Mouse (Mus musculus): ENCODE data around the gene Olfr1306. TPM values are rescaled to one million over a fixed set of nuclear protein-coding genes. Genes with fewer than 3 reads are reported as not detected.

Gene Olfr1306
- not detected in 2 replicates for polyA plus RNA-seq (2015; fragmentation: Nextera tagmentation; extraction: Ambion mirVana)

DNA sequence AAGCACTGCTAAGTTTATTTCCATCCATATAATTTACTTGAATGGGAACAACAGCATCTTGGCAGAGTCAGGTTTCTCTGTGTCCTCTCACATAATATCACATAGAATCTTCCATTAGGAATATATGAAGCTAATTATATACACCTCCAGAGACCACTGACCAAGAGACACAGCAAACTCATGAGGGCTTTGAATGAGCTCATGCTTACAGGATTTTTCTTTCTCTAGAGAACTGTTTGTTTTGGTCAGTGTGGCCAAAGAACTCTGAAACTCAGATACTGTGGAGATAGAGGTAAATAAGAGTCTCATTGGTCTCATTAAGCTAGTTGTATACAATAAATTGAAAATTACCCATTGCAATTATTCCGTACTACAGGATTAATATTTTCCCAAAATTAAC lies at the start of gene Olfr1306:
Gene Olfr1306, minus strand, starts transcription at position 101 of the 400 bp plus-strand sequence.
- 83% methylated on average over 1 of the region's 1 CpGs for WGBS
- ATAC-seq (replicated peaks; ENCODE audit: low FRiP score), result no peak
- no peak within 1 kb of the TSS for H3K9ac ChIP-seq

DNA sequence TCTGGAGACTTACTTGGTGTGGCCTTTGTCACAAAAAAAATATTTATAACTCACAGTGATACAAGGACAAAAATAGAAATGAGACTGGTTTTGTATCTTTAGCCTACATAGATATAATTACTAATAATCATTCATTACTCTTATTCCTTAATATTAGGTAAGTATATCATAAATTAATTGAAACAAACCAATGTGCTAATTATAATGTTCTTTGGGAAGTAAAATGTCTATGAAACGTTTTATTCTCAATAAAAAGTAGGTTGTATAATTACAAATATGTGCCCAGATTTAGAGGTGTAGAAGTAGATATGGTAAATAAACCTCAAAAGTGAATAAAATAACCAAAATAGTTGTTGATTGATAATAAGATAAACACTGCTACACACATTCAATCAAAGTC lies 48.8 kb upstream of the Olfr1306 start, which contains the start of gene Olfr1308:
Gene Olfr1308, minus strand, starts transcription at position 101 of the 400 bp plus-strand sequence.
- WGBS, result 56% methylated on average over 1 of the region's 1 CpGs

More for the DNA sequence above, at the start of gene Olfr1306:
- Histone ChIP-seq H3K36me3 (no peaks in the 10 kb centered on the region), H3K4me2 (no peak within 1 kb of the TSS), H3K9me3 (replicated peaks) (no peaks in the 10 kb centered on the region), H3K27me3 (no peaks in the 10 kb centered on the region), H3K27ac (no peak within 1 kb of the TSS), H3K4me3 (replicated peaks) (no peak within 1 kb of the TSS), H3K4me1 (no peaks in the 10 kb centered on the region)

DNA sequence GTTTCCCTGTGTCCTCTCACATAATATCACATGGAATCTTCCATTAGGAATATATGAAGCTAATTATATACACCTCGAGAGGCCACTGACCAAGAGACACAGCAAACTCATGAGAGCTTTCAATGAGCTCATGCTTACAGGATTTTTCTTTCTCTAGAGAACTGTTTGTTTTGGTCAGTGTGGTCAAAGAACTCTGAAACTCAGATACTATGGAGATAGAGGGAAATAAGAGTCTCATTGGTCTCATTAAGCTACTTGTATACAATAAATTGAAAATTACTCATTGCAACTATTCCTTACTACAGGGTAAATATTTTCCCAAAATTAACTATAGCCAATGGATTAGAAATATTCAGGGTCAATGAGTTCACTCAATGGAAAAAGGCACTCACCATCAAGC lies 33.3 kb upstream of the Olfr1306 start, which contains the start of gene Olfr1307:
Gene Olfr1307, minus strand, starts transcription at position 101 of the 400 bp plus-strand sequence.
- Histone ChIP-seq H3K9me3 (replicated peaks) (no peaks in the 10 kb centered on the region), H3K36me3 (no peaks in the 10 kb centered on the region), H3K4me2 (no peak within 1 kb of the TSS), H3K27ac (no peak within 1 kb of the TSS), H3K4me3 (replicated peaks) (no peak within 1 kb of the TSS), H3K9ac (no peak within 1 kb of the TSS), H3K27me3 (no peaks in the 10 kb centered on the region), H3K4me1 (no peaks in the 10 kb centered on the region)
- 82% methylated on average over 1 of the region's 1 CpGs for WGBS
- ATAC-seq (replicated peaks; ENCODE audit: low FRiP score), result no peak

More for the DNA sequence above, 48.8 kb upstream of the Olfr1306 start, which contains the start of gene Olfr1308:
- H3K4me1 ChIP-seq, result no peaks in the 10 kb centered on the region
- no peak for ATAC-seq (replicated peaks; ENCODE audit: low FRiP score)
- H3K27ac ChIP-seq, result no peak within 1 kb of the TSS
- H3K4me2 ChIP-seq, result no peak within 1 kb of the TSS
- no peaks in the 10 kb centered on the region for H3K36me3 ChIP-seq
- H3K9me3 ChIP-seq (replicated peaks), result no peaks in the 10 kb centered on the region
- no peaks in the 10 kb centered on the region for H3K27me3 ChIP-seq
- no peak within 1 kb of the TSS for H3K9ac ChIP-seq
- H3K4me3 ChIP-seq (replicated peaks), result no peak within 1 kb of the TSS

DNA sequence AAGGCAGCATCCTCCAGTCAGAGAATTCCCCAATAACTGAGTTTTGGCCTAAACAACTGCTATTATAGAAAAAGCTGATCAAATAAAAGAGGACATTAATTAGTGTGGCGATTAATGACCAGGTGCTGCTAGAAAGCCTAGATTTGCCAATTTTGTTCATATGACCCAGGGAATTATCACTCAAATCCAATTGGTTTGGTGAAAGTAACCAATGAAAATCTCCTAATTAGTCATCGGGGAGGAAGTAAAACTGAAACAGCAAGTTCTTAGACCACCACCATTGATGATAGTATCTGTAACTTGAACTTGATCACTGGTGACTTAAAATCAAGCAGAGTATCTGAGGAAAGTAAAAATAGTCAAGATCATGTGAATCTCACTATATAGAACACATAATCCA lies 39.0 kb downstream of the Olfr1306 start, which contains the start of gene Olfr1305:
Gene Olfr1305, minus strand, starts transcription at position 101 of the 400 bp plus-strand sequence.
- no peaks in the 10 kb centered on the region for H3K9me3 ChIP-seq (replicated peaks)
- H3K4me2 ChIP-seq, result no peak within 1 kb of the TSS
- no peaks in the 10 kb centered on the region for H3K27me3 ChIP-seq
- no peak for ATAC-seq (replicated peaks; ENCODE audit: low FRiP score)
- H3K9ac ChIP-seq, result no peak within 1 kb of the TSS
- no peak within 1 kb of the TSS for H3K4me3 ChIP-seq (replicated peaks)
- 87% methylated on average over 2 of the region's 2 CpGs for WGBS
- no peaks in the 10 kb centered on the region for H3K4me1 ChIP-seq
- H3K36me3 ChIP-seq, result no peaks in the 10 kb centered on the region
- no peak within 1 kb of the TSS for H3K27ac ChIP-seq

Other genes with a start within 250 kb of the Olfr1306 start
- gene Olfr1301, start 165.3 kb downstream of the Olfr1306 start, polyA plus RNA-seq (2015; fragmentation: Nextera tagmentation; extraction: Ambion mirVana), result not detected in 2 replicates
- not detected in 2 replicates for gene Olfr1302, start 138.8 kb downstream of the Olfr1306 start, polyA plus RNA-seq (2015; fragmentation: Nextera tagmentation; extraction: Ambion mirVana)
- not detected in 2 replicates for gene Olfr1303, start 95.9 kb downstream of the Olfr1306 start, polyA plus RNA-seq (2015; fragmentation: Nextera tagmentation; extraction: Ambion mirVana)
- gene Olfr1305, start 39.1 kb downstream of the Olfr1306 start, polyA plus RNA-seq (2015; fragmentation: Nextera tagmentation; extraction: Ambion mirVana), result not detected in 2 replicates
- gene Olfr1307, start 33.2 kb upstream of the Olfr1306 start, polyA plus RNA-seq (2015; fragmentation: Nextera tagmentation; extraction: Ambion mirVana), result not detected in 2 replicates
- not detected in 2 replicates for gene Olfr1308, start 48.7 kb upstream of the Olfr1306 start, polyA plus RNA-seq (2015; fragmentation: Nextera tagmentation; extraction: Ambion mirVana)
- gene Olfr1309, start 74.0 kb upstream of the Olfr1306 start, polyA plus RNA-seq (2015; fragmentation: Nextera tagmentation; extraction: Ambion mirVana), result not detected in 2 replicates
- not detected in 2 replicates for gene Olfr1310, start 96.4 kb upstream of the Olfr1306 start, polyA plus RNA-seq (2015; fragmentation: Nextera tagmentation; extraction: Ambion mirVana)
- gene Olfr1311, start 108.1 kb upstream of the Olfr1306 start, polyA plus RNA-seq (2015; fragmentation: Nextera tagmentation; extraction: Ambion mirVana), result not detected in 2 replicates
- not detected in 2 replicates for gene Olfr1312, start 134.0 kb upstream of the Olfr1306 start, polyA plus RNA-seq (2015; fragmentation: Nextera tagmentation; extraction: Ambion mirVana)
- not detected in 2 replicates for gene Olfr1313, start 161.6 kb upstream of the Olfr1306 start, polyA plus RNA-seq (2015; fragmentation: Nextera tagmentation; extraction: Ambion mirVana)
- gene Olfr1314, start 180.5 kb upstream of the Olfr1306 start, polyA plus RNA-seq (2015; fragmentation: Nextera tagmentation; extraction: Ambion mirVana), result not detected in 2 replicates
- gene Olfr1315-ps1, start 199.2 kb upstream of the Olfr1306 start, polyA plus RNA-seq (2015; fragmentation: Nextera tagmentation; extraction: Ambion mirVana), result not detected in 2 replicates
- not detected in 2 replicates for gene Olfr1316, start 218.7 kb upstream of the Olfr1306 start, polyA plus RNA-seq (2015; fragmentation: Nextera tagmentation; extraction: Ambion mirVana)
- gene Olfr1317, start 224.1 kb upstream of the Olfr1306 start, polyA plus RNA-seq (2015; fragmentation: Nextera tagmentation; extraction: Ambion mirVana), result not detected in 2 replicates
- not detected in 2 replicates for gene Olfr1318, start 237.9 kb upstream of the Olfr1306 start, polyA plus RNA-seq (2015; fragmentation: Nextera tagmentation; extraction: Ambion mirVana)

Measured in kidney, embryonic 15.5 days (tissue).